In the genomic region with DNA sequence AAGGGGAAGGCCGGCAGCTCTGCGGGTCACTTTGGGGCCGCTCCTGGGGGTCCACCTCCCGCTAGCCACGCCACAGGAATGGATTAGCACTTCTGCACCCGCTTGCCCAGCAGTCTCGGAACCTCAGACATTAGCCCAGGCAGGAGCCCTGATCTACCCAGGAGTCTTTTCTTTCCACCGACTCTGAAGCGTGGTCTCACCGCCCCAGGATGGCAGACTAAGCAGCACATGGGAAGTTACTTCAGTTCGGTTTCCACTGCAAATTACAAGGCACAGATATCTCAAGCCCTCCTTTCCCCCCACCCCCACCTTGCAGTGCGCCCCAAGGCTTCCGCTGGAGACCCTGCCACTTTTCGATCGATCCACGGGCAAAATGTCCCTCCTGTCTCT, we compare ENCODE assay signal across 8 mouse cellular contexts. TPM values are rescaled to one million over a fixed set of nuclear protein-coding genes. Genes with fewer than 3 reads are reported as not detected.
A peak's percentile ranks its signal among the peaks of the same experiment; 100 is the strongest.
DNase-seq lines count a peak whose midpoint lies in the region; ATAC-seq and TF ChIP-seq lines count a peak whose summit lies in the region.

No protein-coding gene starts in this region.

- H3K4me2 ChIP-seq in heart, embryonic 12.5 days: peak overlapping the region; percentile 100
- H3K4me2 ChIP-seq in forebrain, embryonic 14.5 days (ENCODE audit: low read length): peak overlapping the region; percentile 97
- H3K4me2 ChIP-seq in liver, embryonic 14.5 days (ENCODE audit: low read depth): peak overlapping the region; percentile 56

- H3K27me3 ChIP-seq in heart, embryonic 12.5 days (replicated peaks): peaks cover 32% of the 10 kb centered on the region
- H3K27me3 ChIP-seq in forebrain, embryonic 14.5 days (replicated peaks; ENCODE audit: control insufficient read depth, insufficient read depth, low read length): 0 out of 2 replicates have a peak, but pooled peaks cover 5% of the 10 kb centered on the region
- peaks cover 5% of the 10 kb centered on the region for H3K27me3 ChIP-seq in liver, embryonic 14.5 days (ENCODE audit: control insufficient read depth, insufficient read depth, low read length)

- DNase-seq in heart, adult 18-20 months: no peak
- DNase-seq in ES-CJ7 (ENCODE audit: low read depth, low spot score): peak; percentile 3
- no peak for DNase-seq in forebrain, embryonic 14.5 days (ENCODE audit: low spot score)
- DNase-seq in liver, embryonic 14.5 days (ENCODE audit: low read depth in 3 of 3, low spot score in 3 of 3): no peak
- DNase-seq in adrenal gland, postnatal 14 days: no peak
- no peak for DNase-seq in spleen, postnatal 36 days (ENCODE audit: low spot score in 2 of 2)
- DNase-seq in adrenal gland, postnatal 25 days: no peak

- TF ChIP-seq EP300 in liver, embryonic 14.5 days (IDR thresholded peaks at IDR 0.05; ENCODE audit: low read depth): no peak

- peak overlapping the region; percentile 64 for H3K4me3 ChIP-seq in heart, embryonic 12.5 days
- H3K4me3 ChIP-seq in forebrain, embryonic 14.5 days (ENCODE audit: low read depth, low read length): peak overlapping the region; percentile 50
- peak overlapping the region; percentile 28 to 30; a peak in 3 of 4 replicates for H3K4me3 ChIP-seq in liver, embryonic 14.5 days (ENCODE audit: insufficient read depth in 1 of 2, low read depth in 2 of 2, low read length in 2 of 2)

- ATAC-seq in heart, embryonic 12.5 days (ENCODE audit: insufficient number of reproducible peaks, low FRiP score): no peak
- peak; percentile 19; the same call in 1 of the 2 replicates for ATAC-seq in forebrain, embryonic 14.5 days
- no peak for ATAC-seq in liver, embryonic 14.5 days (ENCODE audit: insufficient read depth)

- peak overlapping the region; percentile 69 for H3K9ac ChIP-seq in heart, embryonic 12.5 days
- peak overlapping the region; percentile 64; the same call in 1 of the 2 replicates for H3K9ac ChIP-seq in forebrain, embryonic 14.5 days (ENCODE audit: low read length)
- no peak overlapping the region for H3K9ac ChIP-seq in liver, embryonic 14.5 days (replicated peaks)

- no peaks in the 10 kb centered on the region for H3K36me3 ChIP-seq in heart, embryonic 12.5 days
- no peaks in the 10 kb centered on the region for H3K36me3 ChIP-seq in forebrain, embryonic 14.5 days (ENCODE audit: control insufficient read depth, insufficient read depth, low read length)
- no peaks in the 10 kb centered on the region for H3K36me3 ChIP-seq in liver, embryonic 14.5 days (replicated peaks; ENCODE audit: control insufficient read depth, insufficient read depth, low read depth)

- 2% methylated on average over 16 of the region's 16 CpGs for WGBS in heart, embryonic 12.5 days
- 3% methylated on average over 16 of the region's 16 CpGs for WGBS in forebrain, embryonic 14.5 days
- 3% methylated on average over 16 of the region's 16 CpGs for WGBS in liver, embryonic 14.5 days (ENCODE audit: insufficient replicate concordance)

- H3K9me3 ChIP-seq in heart, embryonic 12.5 days (replicated peaks): no peaks in the 10 kb centered on the region
- no peaks in the 10 kb centered on the region for H3K9me3 ChIP-seq in forebrain, embryonic 14.5 days (replicated peaks; ENCODE audit: control insufficient read depth, low read length)
- no peaks in the 10 kb centered on the region for H3K9me3 ChIP-seq in liver, embryonic 14.5 days (ENCODE audit: control insufficient read depth, low read length)

- H3K27ac ChIP-seq in heart, embryonic 12.5 days (ENCODE audit: poor library complexity, severe bottlenecking): no peak overlapping the region
- no peak overlapping the region for H3K27ac ChIP-seq in forebrain, embryonic 14.5 days (ENCODE audit: low read depth, low read length)
- H3K27ac ChIP-seq in liver, embryonic 14.5 days: no peak overlapping the region

- H3K4me1 ChIP-seq in heart, embryonic 12.5 days (replicated peaks): peaks cover 13% of the 10 kb centered on the region
- peaks cover 19% of the 10 kb centered on the region for H3K4me1 ChIP-seq in forebrain, embryonic 14.5 days (ENCODE audit: control insufficient read depth, insufficient read depth, low read length)
- no peaks in the 10 kb centered on the region for H3K4me1 ChIP-seq in liver, embryonic 14.5 days (replicated peaks; ENCODE audit: control insufficient read depth in 2 of 2, insufficient read depth in 2 of 2, low read length in 1 of 2)

- TF ChIP-seq CTCF in liver, embryonic 14.5 days (IDR thresholded peaks at IDR 0.05; ENCODE audit: low read depth): no peak

RNA-seq across cellular contexts. Expression of a gene that starts 0.6 kb away (rescaled TPM):
- polyA plus RNA-seq in heart, embryonic 12.5 days (2016; fragmentation: Nextera tagmentation; extraction: Ambion mirVana): 0.13 TPM in 1 of 2 replicates, not detected in the other
- under 1 TPM; 0.20 to 0.44 TPM for total RNA-seq in heart, adult 18-20 months (2021)
- polyA plus RNA-seq in forebrain, embryonic 14.5 days (2014; fragmentation: Nextera tagmentation; extraction: Ambion mirVana): 0.37 and 0.52 TPM in 2 replicates
- 0.13 and 0.14 TPM in 2 replicates for polyA plus RNA-seq in liver, embryonic 14.5 days (2012; rRNA removed)
- polyA plus RNA-seq in liver, embryonic 14.5 days (2014; fragmentation: Nextera tagmentation; extraction: Ambion mirVana): 0.06 and 0.14 TPM in 2 replicates
- 0.56 TPM in 1 of 2 replicates, not detected in the other for total RNA-seq in adrenal gland, postnatal 14 days (2021)
- total RNA-seq in adrenal gland, postnatal 25 days (2021): 0.15 TPM in 1 of 2 replicates, not detected in the other
